ENCODE assay signal across 10 mouse cellular contexts in genomic region chr1:121419084-121419483, GRCm38 (mm10). TPM values are rescaled to one million over a fixed set of nuclear protein-coding genes. Genes with fewer than 3 reads are reported as not detected.
DNase-seq lines count a peak whose midpoint lies in the region; ATAC-seq and TF ChIP-seq lines count a peak whose summit lies in the region.
"Had no signal": no experiment of that assay in that cellular context is flagged by ENCODE, and none has a peak within 500 bp of the region (broad histone marks: within the 10 kb centered on the region; RNA-seq: fewer than 3 reads in every experiment).

No protein-coding gene starts in this region.

- TF ChIP-seq POLR2A in bone marrow, adult 2 months (IDR thresholded peaks at IDR 0.05; ENCODE audit: borderline replicate concordance, control insufficient read depth, low read depth, low read length), result no peak

- no peaks in the 10 kb centered on the region for H3K27me3 ChIP-seq in lung, postnatal 0 days (replicated peaks; ENCODE audit: insufficient read depth, low read length)
- H3K27me3 ChIP-seq: heart, embryonic 15.5 days; midbrain, embryonic 12.5 days had no signal

- 31% methylated on average over 4 of the region's 4 CpGs for WGBS in lung, postnatal 0 days
- WGBS in bone marrow, adult 2 months, result 25% methylated on average over 4 of the region's 4 CpGs

- ATAC-seq in lung, postnatal 0 days, result no peak

- no peaks in the 10 kb centered on the region for H3K9me3 ChIP-seq in lung, postnatal 0 days (ENCODE audit: low read length)
- H3K9me3 ChIP-seq: heart, embryonic 15.5 days; midbrain, embryonic 12.5 days had no signal

- peak; percentile 63 for TF ChIP-seq CTCF in gastrocnemius, adult 2 months (IDR thresholded peaks at IDR 0.05)
- TF ChIP-seq CTCF in lung, postnatal 0 days (IDR thresholded peaks at IDR 0.05), result peak; percentile 63
- peak; percentile 31; the same call in 1 of the 2 replicates for TF ChIP-seq CTCF in bone marrow, adult 2 months (IDR thresholded peaks at IDR 0.05; ENCODE audit: control insufficient read depth, insufficient read depth, low read length)

- intact Hi-C loops in gastrocnemius, adult 2 months (cut with DNase I), result no loop called here

- H3K9ac ChIP-seq in lung, postnatal 0 days (replicated peaks; ENCODE audit: low read depth), result no peak overlapping the region
- H3K9ac ChIP-seq: heart, embryonic 15.5 days; midbrain, embryonic 12.5 days had no signal

- no peaks in the 10 kb centered on the region for H3K36me3 ChIP-seq in lung, postnatal 0 days (ENCODE audit: insufficient read depth, low read length)
- H3K36me3 ChIP-seq: heart, embryonic 15.5 days; midbrain, embryonic 12.5 days had no signal

- H3K4me1 ChIP-seq in lung, postnatal 0 days (ENCODE audit: insufficient read depth, low read depth, low read length), result no peaks in the 10 kb centered on the region
- H3K4me1 ChIP-seq in bone marrow, adult 2 months (ENCODE audit: control insufficient read depth, insufficient read depth, low read length), result no peaks in the 10 kb centered on the region
- H3K4me1 ChIP-seq: heart, embryonic 15.5 days; midbrain, embryonic 12.5 days had no signal

- H3K27ac ChIP-seq in gastrocnemius, adult 2 months, result no peak overlapping the region
- H3K27ac ChIP-seq in lung, postnatal 0 days (ENCODE audit: low read length), result no peak overlapping the region
- no peak overlapping the region for H3K27ac ChIP-seq in bone marrow, adult 2 months (ENCODE audit: control insufficient read depth, insufficient read depth, low read depth, low read length, poor library complexity)
- H3K27ac ChIP-seq: heart, embryonic 15.5 days; midbrain, embryonic 12.5 days had no signal

- no peak overlapping the region for H3K4me3 ChIP-seq in gastrocnemius, adult 2 months
- no peak overlapping the region for H3K4me3 ChIP-seq in lung, postnatal 0 days (ENCODE audit: low read depth, low read length)
- H3K4me3 ChIP-seq in bone marrow, adult 2 months (replicated peaks; ENCODE audit: control insufficient read depth, low read depth, low read length), result no peak overlapping the region
- H3K4me3 ChIP-seq: heart, embryonic 15.5 days; midbrain, embryonic 12.5 days had no signal

- no peak for TF ChIP-seq EP300 in lung, postnatal 0 days (IDR thresholded peaks at IDR 0.05)

- H3K4me2 ChIP-seq in lung, postnatal 0 days (replicated peaks; ENCODE audit: low read depth, low read length), result no peak overlapping the region
- H3K4me2 ChIP-seq: heart, embryonic 15.5 days; midbrain, embryonic 12.5 days had no signal

- DNase-seq in gastrocnemius, adult 2 months, result no peak
- no peak for DNase-seq in gastrocnemius, adult 8-10 months (ENCODE audit: low spot score in 2 of 2)
- DNase-seq in lung, postnatal 0 days (ENCODE audit: low spot score), result peak; percentile 25
- DNase-seq in lung, postnatal 4 days, result no peak
- peak; percentile 25 for DNase-seq in lung, postnatal 36 days
- DNase-seq in adrenal gland, postnatal 25 days, result no peak
- DNase-seq in c-Kit-positive CD71-positive TER-119-positive erythroid progenitor cells, embryonic 14.5 days (ENCODE audit: low spot score), result no peak

RNA-seq across cellular contexts. Expression of gene Ccdc93, which starts 11.8 kb away (rescaled TPM):
- 10 to 100 TPM in 1 of 2 experiments, 1 to 10 TPM in 1; 9.6 to 11.5 TPM for total RNA-seq in gastrocnemius, adult 2 months (2021)
- 1 to 10 TPM; 6.8 to 9.4 (median 7.9) TPM for total RNA-seq in gastrocnemius, adult 8-10 months (2022)
- 3.4 and 4.7 TPM in 2 replicates for polyA plus RNA-seq in lung, postnatal 0 days (2015; fragmentation: Nextera tagmentation; extraction: Ambion mirVana)
- polyA plus RNA-seq in bone marrow, adult 2 months (2011; ENCODE audit: insufficient read depth, insufficient read length, low replicate concordance, missing spikeins), result 3.5 and 4.7 TPM in 2 replicates
- total RNA-seq in adrenal gland, postnatal 25 days (2021), result 22.7 and 25.6 TPM in 2 replicates

Comparison
In these comparisons a context has a peak if more than half of its experiments do, and no peak if none do; other contexts are left out.
1. DNase-seq: peak in lung, postnatal 0 days (single experiment) and lung, postnatal 36 days (single experiment); none in gastrocnemius, adult 2 months (single experiment), gastrocnemius, adult 8-10 months (0 of 2), lung, postnatal 4 days (0 of 2), adrenal gland, postnatal 25 days (single experiment) and c-Kit-positive CD71-positive TER-119-positive erythroid progenitor cells, embryonic 14.5 days (single experiment).
2. Peak in every context shown above with its lines, with median percentiles within 50 percentile points of each other: CTCF ChIP-seq.